Mouse (Mus musculus): ENCODE results near the gene Col6a2. TPM values are rescaled to one million over a fixed set of nuclear protein-coding genes. Genes with fewer than 3 reads are reported as not detected.

The Col6a2 gene
- polyA plus RNA-seq, 1 experiment: 22.7 TPM

DNA sequence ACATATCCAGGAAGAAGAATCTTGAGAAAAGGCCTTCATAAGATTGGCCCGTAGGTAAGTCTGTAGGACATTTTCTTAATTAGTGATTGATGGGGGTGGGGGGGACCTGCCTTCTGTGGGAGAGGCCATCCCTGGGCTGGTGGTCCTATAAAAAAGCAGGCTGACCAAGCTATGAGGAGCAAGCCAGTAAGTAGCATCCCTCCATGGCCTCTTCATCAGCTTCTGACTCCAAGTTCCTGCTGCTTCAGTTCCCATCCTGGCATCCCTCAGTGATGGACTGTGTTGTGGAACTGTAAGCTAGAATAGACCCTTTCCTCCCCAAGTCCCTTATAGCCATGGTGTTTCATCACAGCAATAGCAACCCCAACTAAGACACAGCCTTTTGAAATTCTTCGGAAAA is 16.5 kb upstream of the Col6a2 start:
- no peak overlapping the region for H3K4me3 ChIP-seq (ENCODE audit: insufficient read depth, low read length)
- no peak for TF ChIP-seq POLR2A (IDR thresholded peaks at IDR 0.05; ENCODE audit: extremely low read depth, insufficient read depth, low read length)
- TF ChIP-seq CTCF (IDR thresholded peaks at IDR 0.05; ENCODE audit: extremely low read depth, insufficient read depth, low read length): no peak
- no peak overlapping the region for H3K27ac ChIP-seq (ENCODE audit: insufficient read depth, low read length)
- H3K4me1 ChIP-seq (ENCODE audit: control insufficient read depth, insufficient read depth, low read length): 0 out of 2 replicates have a peak, but pooled peaks cover 2% of the 10 kb centered on the region

GRCm38 (mm10) chr10:76636601-76637000 is 13.2 kb upstream of the Col6a2 start:
- TF ChIP-seq POLR2A (IDR thresholded peaks at IDR 0.05; ENCODE audit: extremely low read depth, insufficient read depth, low read length) (no peak), CTCF (IDR thresholded peaks at IDR 0.05; ENCODE audit: extremely low read depth, insufficient read depth, low read length) (no peak)
- Histone ChIP-seq H3K4me1 (ENCODE audit: control insufficient read depth, insufficient read depth, low read length) (no peaks in the 10 kb centered on the region; the same call in 1 of the 2 replicates), H3K4me3 (ENCODE audit: insufficient read depth, low read length) (no peak overlapping the region), H3K27ac (ENCODE audit: insufficient read depth, low read length) (no peak overlapping the region)

DNA sequence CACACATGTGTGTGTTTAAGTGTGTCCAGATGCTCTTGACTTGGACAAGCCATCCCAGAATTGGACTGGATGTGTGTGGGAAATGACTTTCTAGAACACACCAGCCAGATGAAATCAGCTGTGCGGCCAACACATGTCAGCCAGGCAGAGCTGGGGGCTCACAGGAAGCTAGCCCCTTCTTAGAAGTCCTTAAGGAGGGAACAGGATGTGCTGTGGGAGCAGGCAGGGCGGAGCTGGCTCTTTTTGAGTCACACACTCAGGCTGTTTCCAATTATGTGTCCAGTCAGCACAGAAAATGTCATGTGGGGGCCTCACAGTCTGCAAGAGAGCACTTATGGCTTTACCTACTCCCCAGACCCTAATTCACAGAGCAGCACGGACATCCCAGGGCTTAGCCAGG is 12.6 kb upstream of the Col6a2 start:
- TF ChIP-seq CTCF (IDR thresholded peaks at IDR 0.05; ENCODE audit: extremely low read depth, insufficient read depth, low read length) (no peak), POLR2A (IDR thresholded peaks at IDR 0.05; ENCODE audit: extremely low read depth, insufficient read depth, low read length) (no peak)
- no peak overlapping the region for H3K27ac ChIP-seq (ENCODE audit: insufficient read depth, low read length)
- no peaks in the 10 kb centered on the region; the same call in 1 of the 2 replicates for H3K4me1 ChIP-seq (ENCODE audit: control insufficient read depth, insufficient read depth, low read length)
- H3K4me3 ChIP-seq (ENCODE audit: insufficient read depth, low read length): no peak overlapping the region

DNA sequence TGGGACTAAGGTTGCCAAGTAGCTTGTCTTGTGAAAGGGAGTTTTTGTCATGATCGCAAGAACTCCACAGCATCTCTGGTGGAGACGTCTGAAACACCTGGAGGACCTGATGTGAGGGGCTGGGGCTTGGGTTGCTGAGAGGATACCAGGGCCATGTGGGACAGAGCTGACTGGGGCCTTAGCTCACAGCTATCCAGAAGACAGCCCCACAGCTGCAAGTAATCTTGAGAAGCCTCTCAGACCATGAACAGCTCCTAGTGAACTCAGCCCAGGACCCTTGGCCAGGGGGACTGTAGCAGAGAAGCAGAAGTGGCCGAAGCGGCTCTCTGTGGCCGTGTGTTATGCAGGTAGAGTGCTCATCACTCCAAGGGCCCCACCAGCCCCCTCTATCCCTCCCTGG is 11.2 kb upstream of the Col6a2 start:
- TF ChIP-seq POLR2A (IDR thresholded peaks at IDR 0.05; ENCODE audit: extremely low read depth, insufficient read depth, low read length) (no peak), CTCF (IDR thresholded peaks at IDR 0.05; ENCODE audit: extremely low read depth, insufficient read depth, low read length) (no peak)
- no peaks in the 10 kb centered on the region; the same call in 1 of the 2 replicates for H3K4me1 ChIP-seq (ENCODE audit: control insufficient read depth, insufficient read depth, low read length)
- no peak overlapping the region for H3K27ac ChIP-seq (ENCODE audit: insufficient read depth, low read length)
- no peak overlapping the region for H3K4me3 ChIP-seq (ENCODE audit: insufficient read depth, low read length)

- H3K4me1 ChIP-seq (ENCODE audit: control insufficient read depth, insufficient read depth, low read length): no peaks in the 10 kb centered on the region; the same call in 1 of the 2 replicates
- H3K4me3 ChIP-seq (ENCODE audit: insufficient read depth, low read length): no peak overlapping the region
- H3K27ac ChIP-seq (ENCODE audit: insufficient read depth, low read length): no peak overlapping the region
- TF ChIP-seq POLR2A (IDR thresholded peaks at IDR 0.05; ENCODE audit: extremely low read depth, insufficient read depth, low read length) (no peak), CTCF (IDR thresholded peaks at IDR 0.05; ENCODE audit: extremely low read depth, insufficient read depth, low read length) (no peak)
Measured at GRCm38 (mm10) chr10:76634094-76634571, 10.7 kb upstream of the Col6a2 start.

GRCm38 (mm10) chr10:76632630-76633029 is 9.2 kb upstream of the Col6a2 start:
- Histone ChIP-seq H3K27ac (ENCODE audit: insufficient read depth, low read length) (peak overlapping the region; percentile 16; the same call in 1 of the 2 replicates), H3K4me1 (ENCODE audit: control insufficient read depth, insufficient read depth, low read length) (no peaks in the 10 kb centered on the region; the same call in 1 of the 2 replicates), H3K4me3 (ENCODE audit: insufficient read depth, low read length) (no peak overlapping the region)
- TF ChIP-seq POLR2A (IDR thresholded peaks at IDR 0.05; ENCODE audit: extremely low read depth, insufficient read depth, low read length) (no peak), CTCF (IDR thresholded peaks at IDR 0.05; ENCODE audit: extremely low read depth, insufficient read depth, low read length) (no peak)

- H3K27ac ChIP-seq (ENCODE audit: insufficient read depth, low read length): no peak overlapping the region
- TF ChIP-seq CTCF (IDR thresholded peaks at IDR 0.05; ENCODE audit: extremely low read depth, insufficient read depth, low read length) (no peak), POLR2A (IDR thresholded peaks at IDR 0.05; ENCODE audit: extremely low read depth, insufficient read depth, low read length) (no peak)
- no peaks in the 10 kb centered on the region; the same call in 1 of the 2 replicates for H3K4me1 ChIP-seq (ENCODE audit: control insufficient read depth, insufficient read depth, low read length)
- H3K4me3 ChIP-seq (ENCODE audit: insufficient read depth, low read length): no peak overlapping the region
Measured at GRCm38 (mm10) chr10:76630657-76631056, 7.2 kb upstream of the Col6a2 start.

GRCm38 (mm10) chr10:76627714-76628113 is 4.3 kb upstream of the Col6a2 start:
- Histone ChIP-seq H3K27ac (ENCODE audit: insufficient read depth, low read length) (no peak overlapping the region), H3K4me1 (ENCODE audit: control insufficient read depth, insufficient read depth, low read length) (no peaks in the 10 kb centered on the region; the same call in 1 of the 2 replicates), H3K4me3 (ENCODE audit: insufficient read depth, low read length) (no peak overlapping the region)
- no peak for TF ChIP-seq POLR2A (IDR thresholded peaks at IDR 0.05; ENCODE audit: extremely low read depth, insufficient read depth, low read length)
- TF ChIP-seq CTCF (IDR thresholded peaks at IDR 0.05; ENCODE audit: extremely low read depth, insufficient read depth, low read length): no peak

GRCm38 (mm10) chr10:76624903-76625302 is 1.5 kb upstream of the Col6a2 start:
- TF ChIP-seq POLR2A (IDR thresholded peaks at IDR 0.05; ENCODE audit: extremely low read depth, insufficient read depth, low read length) (no peak), CTCF (IDR thresholded peaks at IDR 0.05; ENCODE audit: extremely low read depth, insufficient read depth, low read length) (no peak)
- no peaks in the 10 kb centered on the region for H3K4me1 ChIP-seq (ENCODE audit: control insufficient read depth, insufficient read depth, low read length)
- no peak overlapping the region for H3K4me3 ChIP-seq (ENCODE audit: insufficient read depth, low read length)
- H3K27ac ChIP-seq (ENCODE audit: insufficient read depth, low read length): no peak overlapping the region

- TF ChIP-seq POLR2A (IDR thresholded peaks at IDR 0.05; ENCODE audit: extremely low read depth, insufficient read depth, low read length): no peak
- TF ChIP-seq CTCF (IDR thresholded peaks at IDR 0.05; ENCODE audit: extremely low read depth, insufficient read depth, low read length): no peak
- Histone ChIP-seq H3K27ac (ENCODE audit: insufficient read depth, low read length) (no peak overlapping the region), H3K4me1 (ENCODE audit: control insufficient read depth, insufficient read depth, low read length) (no peaks in the 10 kb centered on the region), H3K4me3 (ENCODE audit: insufficient read depth, low read length) (peak overlapping the region; percentile 11; the same call in 1 of the 2 replicates)
Measured at GRCm38 (mm10) chr10:76623734-76624133, 304 bp upstream of the Col6a2 start.

Data from cortical plate, adult 2 months (tissue).